Mouse (Mus musculus): Measurements from ENCODE around the gene Psme2. TPM values are rescaled to one million over a fixed set of nuclear protein-coding genes. Genes with fewer than 3 reads are reported as not detected.

Psme2 gene
- total RNA-seq (2023), result 100 to 1,000 TPM; 180 to 210 TPM

DNA sequence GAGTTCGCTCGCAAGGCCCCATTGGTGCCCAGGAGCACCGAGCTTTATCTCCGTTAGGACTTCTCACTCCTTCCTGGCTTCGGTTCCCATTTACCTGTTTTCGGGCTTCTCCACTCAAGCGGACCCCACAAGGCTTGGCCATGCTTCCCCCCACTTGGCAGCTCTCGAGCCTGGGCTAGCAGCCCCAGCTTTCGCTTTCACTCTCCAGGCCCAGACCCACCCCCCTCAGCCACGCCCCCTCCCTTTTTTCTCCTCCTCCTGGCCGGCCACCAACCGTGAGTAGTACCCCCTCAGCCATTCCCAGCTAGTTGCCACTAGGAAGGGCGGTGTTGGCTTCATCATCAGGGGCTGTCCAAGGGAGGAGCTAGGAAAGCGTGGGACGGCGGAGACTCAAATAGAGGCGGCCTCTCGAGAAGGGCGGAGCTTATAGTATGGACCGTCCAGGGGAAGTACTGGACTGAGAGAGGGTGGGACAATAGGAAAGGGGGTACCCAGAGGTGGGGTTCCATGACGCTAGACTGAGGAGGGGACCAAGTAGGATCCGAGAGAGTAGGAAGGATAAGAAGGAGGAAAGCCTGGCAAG lies at the start of gene Psme2:
Psme2 (minus strand) TSS at position 366 of the 583 bp plus-strand sequence.

GRCm38 (mm10) chr14:55637795-55638194 lies 46.9 kb upstream of the Psme2 start, which contains the start of gene Gm49378:
TSS of gene Gm49378 (minus strand) at chr14:55637895.

DNA sequence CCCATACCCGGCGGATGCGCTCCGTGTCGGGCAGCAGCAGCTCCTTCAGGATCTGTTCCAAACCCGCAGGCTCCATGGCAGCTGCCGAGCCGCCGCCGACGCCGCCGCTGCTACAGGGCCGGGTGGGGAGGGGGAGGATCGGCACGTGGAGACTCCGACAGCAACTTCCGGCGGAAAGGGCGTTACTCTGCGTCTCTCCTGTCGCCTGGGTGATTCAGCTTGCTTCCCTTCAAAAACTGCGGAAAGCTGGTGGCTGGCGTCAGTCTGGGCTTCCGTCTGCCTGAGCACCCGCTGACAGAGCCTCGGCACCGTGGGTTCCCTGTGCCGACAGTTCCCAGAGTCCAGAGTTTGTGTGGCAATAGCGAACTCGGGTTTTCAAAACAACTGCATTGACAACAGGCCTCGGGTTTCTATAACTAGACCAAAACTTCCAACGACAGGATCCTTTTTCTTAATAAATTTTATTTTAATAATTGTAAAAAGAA lies 44.7 kb upstream of the Psme2 start, which contains the start of gene Ipo4:
Ipo4 (minus strand) TSS at position 435 of the 485 bp plus-strand sequence.

GRCm38 (mm10) chr14:55617822-55618221 lies 26.9 kb upstream of the Psme2 start, which contains the start of gene Rec8:
TSS of gene Rec8 (plus strand) at chr14:55618037.

DNA sequence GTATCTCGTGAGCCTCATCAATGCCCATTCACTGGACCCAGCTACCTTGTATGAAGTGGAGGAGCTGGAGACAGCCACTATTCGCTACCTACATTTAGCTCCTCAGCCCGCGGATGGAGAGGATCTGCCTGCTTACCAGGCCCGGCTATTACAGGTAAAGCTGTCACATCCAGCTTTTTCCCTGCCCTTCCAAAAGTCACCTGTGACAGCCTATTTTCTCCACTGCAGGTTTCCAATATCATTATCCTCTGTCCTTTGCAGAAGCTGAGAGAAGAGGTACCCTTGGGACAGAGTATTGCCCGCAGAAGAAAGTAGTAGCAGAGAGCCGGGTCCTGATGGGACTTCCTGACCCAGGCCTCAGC lies 12.3 kb upstream of the Psme2 start, which contains the start of gene Irf9:
Irf9 (plus strand) TSS at position 301 of the 362 bp plus-strand sequence.

DNA sequence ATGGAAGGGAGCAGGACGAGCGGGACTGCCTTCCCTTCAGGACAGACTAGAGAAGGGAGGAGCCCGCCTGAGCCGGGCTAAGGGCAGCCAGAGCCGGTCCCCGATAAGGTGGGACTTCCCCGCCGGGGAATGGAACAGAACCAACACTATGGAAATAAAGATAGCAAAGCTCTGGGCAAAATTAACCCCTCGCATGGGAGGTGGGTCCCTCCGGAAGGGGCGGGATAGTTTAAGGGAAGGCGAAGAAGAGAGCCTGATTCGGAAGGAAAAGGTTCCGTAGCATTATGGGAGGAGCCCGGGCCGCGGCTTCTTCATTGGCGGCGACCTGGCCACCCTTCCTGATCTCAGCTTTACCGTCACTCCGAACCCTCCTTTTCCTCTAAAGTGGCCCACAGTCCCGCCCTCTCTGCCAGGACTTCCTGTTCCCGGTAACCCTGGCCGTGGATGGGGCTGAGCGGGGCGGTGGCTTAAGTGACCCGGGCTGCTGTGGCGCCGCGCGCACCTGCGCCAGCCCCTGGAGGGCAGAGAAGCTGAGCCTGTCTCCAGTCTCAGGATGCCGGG lies 498 bp upstream of the Psme2 start, which contains the start of gene Rnf31:
Rnf31 (plus strand) TSS at position 378 of the 561 bp plus-strand sequence.

DNA sequence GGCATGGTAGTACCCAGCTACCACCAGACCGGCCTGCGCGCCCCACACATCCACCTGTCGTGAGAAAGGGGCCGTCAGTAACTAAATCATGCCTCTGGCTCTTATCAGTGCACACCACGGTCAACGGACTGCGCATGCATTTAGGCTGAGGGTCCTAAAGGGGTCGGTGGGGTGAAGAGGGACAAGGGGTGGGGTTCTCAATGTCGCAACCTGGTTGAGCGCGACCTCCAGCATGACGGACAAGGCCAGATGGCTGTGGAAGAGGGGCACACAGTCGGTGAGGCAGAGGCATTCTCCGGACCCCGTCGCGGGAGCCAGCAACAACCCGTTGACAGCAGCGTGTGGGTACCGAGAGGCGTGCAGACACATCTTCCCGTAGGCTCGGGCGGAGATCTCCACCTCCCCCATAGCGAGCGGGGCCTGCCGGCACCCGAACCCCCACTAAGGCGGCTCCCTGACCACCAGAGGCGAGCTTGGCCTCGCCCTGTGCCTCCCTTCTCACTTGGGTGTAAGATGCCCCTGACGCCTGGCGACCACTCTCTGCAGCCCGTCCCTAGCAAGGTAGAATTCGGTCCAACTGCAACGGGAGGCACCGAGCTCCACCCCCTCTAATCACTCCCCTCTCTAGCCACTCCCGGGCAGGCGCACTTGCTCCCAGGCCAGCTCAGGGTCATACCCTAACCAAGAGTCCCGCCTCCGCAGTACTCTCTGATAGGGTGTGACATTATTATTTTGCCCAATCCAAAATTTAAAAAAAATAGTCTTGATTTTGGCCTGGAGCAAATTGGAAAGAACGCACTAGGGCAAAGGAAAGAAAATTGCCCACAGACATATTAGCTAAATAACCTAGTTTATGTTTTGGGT lies 6.0 kb downstream of the Psme2 start, which contains the start of gene Emc9:
Emc9 (minus strand) TSS at position 601 of the 864 bp plus-strand sequence.

DNA sequence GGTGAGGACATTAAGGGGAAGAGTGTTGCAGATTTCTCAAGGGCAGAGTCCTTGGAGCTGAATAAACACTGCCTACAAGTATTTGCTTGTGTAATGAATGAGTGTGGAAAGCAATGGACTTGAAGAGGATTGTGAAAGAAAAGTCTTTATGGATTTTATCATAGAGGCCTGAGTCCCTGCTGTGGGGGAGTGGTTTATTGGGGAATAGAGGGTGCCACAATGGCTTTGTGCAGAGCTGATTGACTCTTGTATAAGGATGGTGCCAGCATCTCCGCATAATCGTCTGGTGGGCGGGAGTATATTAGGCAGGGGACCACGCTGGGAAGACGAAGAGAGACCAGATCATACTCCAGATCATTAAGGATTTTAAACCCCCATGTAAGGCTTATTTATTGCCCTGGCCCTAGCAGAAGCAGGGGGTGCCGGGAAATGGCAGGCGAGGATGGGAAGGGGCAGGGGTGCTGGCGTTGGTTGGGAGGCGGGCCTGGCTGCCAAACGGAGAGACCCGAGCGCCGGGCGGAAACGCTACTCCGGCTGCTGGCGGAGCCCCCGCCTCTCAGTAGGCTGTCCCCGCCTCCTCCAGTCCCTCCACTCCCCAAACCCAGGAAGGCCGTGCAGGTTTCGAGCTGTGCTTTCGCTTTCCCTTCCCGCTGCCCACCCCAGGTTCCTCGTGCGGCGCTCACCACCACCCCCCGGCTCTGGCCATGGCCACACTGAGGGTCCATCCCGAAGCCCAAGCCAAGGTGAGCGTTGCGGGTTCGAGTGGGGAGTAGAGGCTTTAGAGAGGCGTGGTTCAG lies 12.8 kb downstream of the Psme2 start, which contains the start of gene Psme1:
Psme1 (plus strand) TSS at position 253 of the 797 bp plus-strand sequence.

GRCm38 (mm10) chr14:55575302-55575701 lies 15.6 kb downstream of the Psme2 start, which contains the start of gene Fitm1:
TSS of gene Fitm1 (plus strand) at chr14:55575617.

DNA sequence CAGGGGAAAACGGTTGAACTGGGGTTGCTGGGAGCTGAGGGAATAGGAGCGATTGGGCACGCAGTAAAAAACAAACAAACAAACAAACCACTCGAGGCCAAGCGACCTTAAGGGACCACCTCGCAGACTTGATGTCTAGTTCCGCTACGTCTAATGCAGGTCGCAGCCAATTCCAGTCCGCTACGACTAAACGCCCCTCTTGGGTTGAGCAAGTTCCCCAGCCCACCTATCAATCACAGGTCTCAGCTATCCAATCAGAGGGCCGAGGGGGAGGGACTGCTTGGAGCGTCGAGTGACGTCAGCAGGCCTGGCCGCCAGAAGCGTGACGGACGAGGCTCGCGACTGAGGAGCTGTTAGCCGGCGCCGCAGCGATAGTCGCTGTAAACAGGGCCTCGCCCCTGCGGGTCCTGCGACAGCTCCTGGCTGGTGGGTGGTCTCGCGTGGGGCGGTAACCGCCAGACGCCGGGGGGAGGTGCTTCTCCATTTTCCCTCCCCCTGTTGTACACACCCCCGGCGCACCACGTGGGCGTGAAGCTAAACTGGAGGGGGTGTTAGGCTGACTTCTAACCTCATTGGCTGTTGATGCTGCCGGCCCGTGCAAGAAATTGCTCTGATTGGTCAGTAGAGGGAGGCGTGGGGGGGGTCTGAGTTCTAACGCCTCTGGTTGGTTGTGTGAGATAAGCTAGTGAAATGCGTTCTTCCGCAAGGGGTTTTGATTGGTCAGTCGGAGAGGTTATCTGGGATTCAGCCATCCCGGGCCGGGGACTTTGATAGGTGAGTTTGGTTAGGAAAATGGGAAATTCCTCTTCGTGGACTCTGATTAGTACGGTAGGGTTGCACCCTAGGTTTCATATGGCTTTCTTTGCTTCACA lies 30.5 kb downstream of the Psme2 start, which contains the start of gene A730061H03Rik:
A730061H03Rik (minus strand) TSS at position 205 of the 872 bp plus-strand sequence.

DNA sequence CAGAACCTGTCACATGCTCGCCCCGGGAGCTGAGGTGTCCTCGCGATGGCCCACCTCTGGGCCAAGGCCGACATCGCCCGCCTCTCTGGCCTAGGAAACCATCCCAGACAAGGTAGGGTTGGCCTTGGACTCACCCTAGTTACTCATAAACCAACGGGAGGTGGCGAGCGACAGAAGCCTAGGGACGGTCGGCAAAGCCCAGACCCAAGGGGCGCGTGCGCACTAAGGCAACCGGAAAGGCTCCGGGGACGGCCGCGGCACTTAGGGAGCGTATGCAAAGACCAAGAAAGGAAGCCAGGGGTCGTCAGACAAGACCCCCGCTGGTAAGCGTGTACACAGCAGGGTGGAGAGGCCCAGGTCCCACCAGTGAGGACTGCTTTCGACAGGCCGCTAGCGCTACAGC lies 31.1 kb downstream of the Psme2 start, which contains the start of gene Dcaf11:
Dcaf11 (plus strand) TSS at position 208 of the 403 bp plus-strand sequence.

GRCm38 (mm10) chr14:55540067-55540786 lies 50.7 kb downstream of the Psme2 start, which contains the start of gene Pck2:
TSS of gene Pck2 (plus strand) at chr14:55540266.

Other genes starting within 250 kb of the Psme2 start
- 10 to 100 TPM; 16.0 to 20.8 TPM for gene Dhrs4, start 112.4 kb downstream of the Psme2 start, total RNA-seq (2023)
- gene Carmil3, start 100.5 kb downstream of the Psme2 start, total RNA-seq (2023), result under 1 TPM; 0.22 to 0.42 TPM
- not detected for gene Cpne6, start 80.7 kb downstream of the Psme2 start, total RNA-seq (2023)
- gene Nrl, start 66.1 kb downstream of the Psme2 start, total RNA-seq (2023), result not detected
- 10 to 100 TPM; 25.2 to 30.4 TPM for gene Pck2, start 50.8 kb downstream of the Psme2 start, total RNA-seq (2023)
- 10 to 100 TPM; 51.8 to 54.8 TPM for gene Dcaf11, start 31.1 kb downstream of the Psme2 start, total RNA-seq (2023)
- gene A730061H03Rik, start 30.7 kb downstream of the Psme2 start, total RNA-seq (2023), result 1 to 10 TPM; 1.9 to 3.3 TPM
- not detected for gene Fitm1, start 15.5 kb downstream of the Psme2 start, total RNA-seq (2023)
- 100 to 1,000 TPM; 138 to 143 TPM for gene Psme1, start 13.0 kb downstream of the Psme2 start, total RNA-seq (2023)
- 1 to 10 TPM; 4.4 to 5.9 TPM for gene Emc9, start 5.8 kb downstream of the Psme2 start, total RNA-seq (2023)
- 10 to 100 TPM; 57.6 to 74.7 TPM for gene Rnf31, start 595 bp upstream of the Psme2 start, total RNA-seq (2023)
- 10 to 100 TPM; 42.3 to 50.1 TPM for gene Irf9, start 12.5 kb upstream of the Psme2 start, total RNA-seq (2023)
- 1 to 10 TPM in 1 of 2 experiments, not detected in 1; 1.3 TPM for gene Rec8, start 26.9 kb upstream of the Psme2 start, total RNA-seq (2023)
- gene Ipo4, start 44.8 kb upstream of the Psme2 start, total RNA-seq (2023), result 10 to 100 TPM; 10.7 to 12.2 TPM
- gene Gm49378, start 46.8 kb upstream of the Psme2 start, total RNA-seq (2023), result 1 to 10 TPM in 1 of 2 experiments, under 1 TPM in 1; 0.79 to 2.4 TPM
- 10 to 100 TPM; 34.3 to 37.8 TPM for gene Tm9sf1, start 52.7 kb upstream of the Psme2 start, total RNA-seq (2023)
- 1 to 10 TPM; 1.6 to 2.0 TPM for gene Tssk4, start 59.1 kb upstream of the Psme2 start, total RNA-seq (2023)
- 10 to 100 TPM; 13.2 to 13.9 TPM for gene Mdp1, start 69.4 kb upstream of the Psme2 start, total RNA-seq (2023)
- 10 to 100 TPM; 15.8 to 16.6 TPM for gene Gmpr2, start 80.8 kb upstream of the Psme2 start, total RNA-seq (2023)
- gene Nedd8, start 81.0 kb upstream of the Psme2 start, total RNA-seq (2023), result 100 to 1,000 TPM; 154 to 173 TPM
- gene Tinf2, start 90.7 kb upstream of the Psme2 start, total RNA-seq (2023), result 10 to 100 TPM; 53.2 to 64.0 TPM
- gene Tgm1, start 122.8 kb upstream of the Psme2 start, total RNA-seq (2023), result 1 to 10 TPM in 1 of 2 experiments, under 1 TPM in 1; 0.71 to 1.4 TPM
- 10 to 100 TPM; 23.8 to 27.4 TPM for gene Rabggta, start 131.2 kb upstream of the Psme2 start, total RNA-seq (2023)
- gene Dhrs1, start 154.6 kb upstream of the Psme2 start, total RNA-seq (2023), result 10 to 100 TPM; 53.1 to 63.6 TPM
- gene Nop9, start 154.6 kb upstream of the Psme2 start, total RNA-seq (2023), result 10 to 100 TPM; 19.3 to 28.9 TPM
- under 1 TPM in 1 of 2 experiments, not detected in 1; 0.53 TPM for gene Cideb, start 167.3 kb upstream of the Psme2 start, total RNA-seq (2023)
- gene Ltb4r2, start 170.3 kb upstream of the Psme2 start, total RNA-seq (2023), result under 1 TPM; 0.79 to 0.84 TPM
- 100 to 1,000 TPM; 203 to 224 TPM for gene Ltb4r1, start 174.8 kb upstream of the Psme2 start, total RNA-seq (2023)
- under 1 TPM; 0.36 to 0.51 TPM for gene Adcy4, start 193.0 kb upstream of the Psme2 start, total RNA-seq (2023)
- gene Ripk3, start 197.8 kb upstream of the Psme2 start, total RNA-seq (2023), result 10 to 100 TPM; 29.1 to 40.3 TPM
- not detected for gene Nfatc4, start 232.0 kb upstream of the Psme2 start, total RNA-seq (2023)